Mouse (Mus musculus): ENCODE data around the gene Slc4a1ap.

DNA sequence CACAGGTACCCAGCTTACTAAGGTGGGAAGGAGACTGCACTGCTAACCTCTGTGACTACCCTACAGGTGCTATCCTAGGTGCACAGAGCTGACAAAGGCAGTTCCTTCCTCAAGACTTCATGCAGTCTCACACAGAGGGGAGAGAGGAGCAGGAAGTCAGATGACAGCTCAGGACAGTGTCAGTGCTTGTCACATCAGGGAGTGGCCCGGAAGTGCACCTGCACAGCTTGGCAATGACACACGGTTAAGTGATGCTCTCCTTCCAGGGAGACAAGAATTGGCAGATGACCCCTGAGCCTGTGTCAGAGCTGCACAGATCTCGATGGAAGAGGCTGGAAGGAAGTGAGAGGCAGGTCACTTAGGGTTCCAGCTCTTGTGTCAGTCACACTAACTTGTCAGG is 55.1 kb downstream of the Slc4a1ap start:
- TF ChIP-seq MAX (IDR thresholded peaks at IDR 0.05) (no peak), CTCF (IDR thresholded peaks at IDR 0.05; ENCODE audit: control insufficient read depth, insufficient read depth, insufficient read length) (no peak), MYOG (IDR thresholded peaks at IDR 0.05; ENCODE audit: control insufficient read depth, extremely low read depth, insufficient read length) (no peak), MYOD1 (IDR thresholded peaks at IDR 0.05; ENCODE audit: control insufficient read depth, insufficient read length, low read depth) (no peak), USF1 (IDR thresholded peaks at IDR 0.05; ENCODE audit: low read depth) (no peak)
